Mouse (Mus musculus) liver, adult (tissue): ENCODE results near the gene Noxo1.

Experiments
- GATA4 ChIP-seq: IDR thresholded peaks from 2 replicates; pipeline ENCODE4 v1.6.1; 2014; ENCODE audit warnings: mild to moderate bottlenecking, low read length; ENCODE audit not compliant: insufficient replicate concordance

The Noxo1 gene

GRCm38 (mm10) chr17:24727618-24728017 lies 31.6 kb downstream of the Noxo1 start, which contains the start of gene Rpl3l:
Rpl3l (plus strand) TSS chr17:24727820.
- no peak for TF ChIP-seq GATA4

DNA sequence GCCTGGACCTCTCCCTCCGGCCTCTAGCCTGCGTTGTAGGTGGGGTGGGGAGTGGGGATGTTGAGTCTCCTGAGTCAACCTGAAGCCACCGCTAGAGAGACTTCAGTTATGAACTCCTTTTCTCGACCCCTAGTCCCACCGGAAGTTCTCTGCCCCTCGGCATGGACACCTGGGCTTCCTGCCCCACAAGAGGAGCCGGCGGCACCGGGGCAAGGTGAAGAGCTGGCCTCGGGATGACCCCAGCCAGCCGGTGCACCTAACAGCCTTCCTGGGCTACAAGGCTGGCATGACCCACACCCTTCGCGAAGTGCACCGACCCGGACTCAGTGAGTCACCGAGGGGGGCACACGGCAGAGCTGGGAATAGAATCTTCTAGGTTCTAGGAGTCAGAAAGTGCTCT lies 32.1 kb downstream of the Noxo1 start:
- no peak for TF ChIP-seq GATA4

DNA sequence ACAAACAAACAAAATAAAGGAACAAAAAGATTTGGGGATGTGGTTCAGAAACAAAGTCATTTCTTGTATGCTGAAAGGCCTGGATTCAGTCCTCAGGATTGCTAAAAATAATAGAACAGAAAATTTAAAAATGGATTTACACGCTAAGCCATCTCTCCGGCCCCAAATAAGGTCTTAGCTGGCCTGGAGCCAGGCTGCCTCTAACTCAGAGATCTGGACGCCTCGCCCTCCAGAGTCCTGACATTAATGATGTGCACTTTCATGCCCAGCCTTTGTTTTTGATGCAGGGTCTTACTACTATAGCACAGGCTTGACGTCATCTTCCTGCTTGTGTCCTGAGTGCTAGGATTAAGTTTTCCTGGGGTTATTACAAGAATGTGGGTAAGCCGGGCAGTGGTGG lies 33.0 kb downstream of the Noxo1 start:
- no peak for TF ChIP-seq GATA4

GRCm38 (mm10) chr17:24730787-24731186 lies 34.8 kb downstream of the Noxo1 start:
- no peak for TF ChIP-seq GATA4

- no peak for TF ChIP-seq GATA4
These were observed 36.4 kb downstream of the Noxo1 start for GRCm38 (mm10) chr17:24732233-24732935.

- TF ChIP-seq GATA4 = no peak
These were observed 37.5 kb downstream of the Noxo1 start for GRCm38 (mm10) chr17:24733434-24734050.

GRCm38 (mm10) chr17:24734513-24734912 lies 38.5 kb downstream of the Noxo1 start:
- TF ChIP-seq GATA4 = no peak

- TF ChIP-seq GATA4 = no peak
These were observed 39.4 kb downstream of the Noxo1 start for GRCm38 (mm10) chr17:24735446-24735845.

- no peak; the same call in 1 of the 2 replicates for TF ChIP-seq GATA4
These were observed 40.5 kb downstream of the Noxo1 start, which contains the start of gene Msrb1 for GRCm38 (mm10) chr17:24736330-24737051. Msrb1 (plus strand) TSS chr17:24736642.

- TF ChIP-seq GATA4 = no peak
These were observed 41.2 kb downstream of the Noxo1 start for GRCm38 (mm10) chr17:24737135-24737810.

DNA sequence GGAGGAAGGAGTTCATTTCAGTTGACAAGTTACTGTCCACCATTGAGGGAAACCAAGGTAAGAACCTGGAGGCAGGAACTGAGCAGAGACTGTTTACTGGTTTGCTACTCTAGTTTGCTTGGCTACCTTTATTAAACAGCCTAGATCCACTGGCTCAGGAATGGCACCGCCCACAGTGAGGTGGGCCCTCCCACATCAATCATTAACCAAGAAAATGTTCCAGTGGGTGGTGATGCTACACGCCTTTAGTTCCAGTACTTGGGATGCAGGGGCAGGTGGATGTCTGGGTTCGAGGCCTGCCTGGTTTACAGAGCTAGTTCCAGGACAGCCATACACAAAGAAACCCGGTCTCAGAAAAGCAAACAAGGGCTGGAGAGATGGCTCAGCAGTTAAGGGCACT lies 42.2 kb downstream of the Noxo1 start:
- TF ChIP-seq GATA4 = no peak

GRCm38 (mm10) chr17:24739926-24740325 lies 43.9 kb downstream of the Noxo1 start:
- TF ChIP-seq GATA4 = no peak

- TF ChIP-seq GATA4 = no peak
These were observed 46.3 kb downstream of the Noxo1 start for GRCm38 (mm10) chr17:24742307-24742706.

- TF ChIP-seq GATA4 = no peak
These were observed 47.9 kb downstream of the Noxo1 start for GRCm38 (mm10) chr17:24743896-24744295.

- no peak for TF ChIP-seq GATA4
These were observed 48.3 kb downstream of the Noxo1 start for GRCm38 (mm10) chr17:24744381-24744780.
